Mouse (Mus musculus) splenic B cell, adult 2 months (primary cell): ENCODE measurements around the gene Eif5a2.
"Not testable (repeated sequence)": the region's sequence is repeated elsewhere in the genome, so short reads cannot be mapped to it uniquely, and the experiment has no call there.

Experiments used
- DNase-seq: peaks from one replicate; pipeline ENCODE4 v3.0.0-alpha.2; 2011; ENCODE audit warnings: low read depth, low spot score
- H3K27me3 ChIP-seq: 2 replicates; pipeline ENCODE4 v1.6.1; 2012; ENCODE audit warnings: mild to moderate bottlenecking, low read length, moderate library complexity, mixed read lengths; ENCODE audit not compliant: control insufficient read depth, poor library complexity, insufficient read depth, severe bottlenecking
- H3K36me3 ChIP-seq: 2 replicates; pipeline ENCODE4 v1.6.1; 2012; ENCODE audit warnings: mild to moderate bottlenecking, low read length, moderate library complexity, mixed read lengths; ENCODE audit not compliant: control insufficient read depth, poor library complexity, insufficient read depth, severe bottlenecking

Gene Eif5a2

DNA sequence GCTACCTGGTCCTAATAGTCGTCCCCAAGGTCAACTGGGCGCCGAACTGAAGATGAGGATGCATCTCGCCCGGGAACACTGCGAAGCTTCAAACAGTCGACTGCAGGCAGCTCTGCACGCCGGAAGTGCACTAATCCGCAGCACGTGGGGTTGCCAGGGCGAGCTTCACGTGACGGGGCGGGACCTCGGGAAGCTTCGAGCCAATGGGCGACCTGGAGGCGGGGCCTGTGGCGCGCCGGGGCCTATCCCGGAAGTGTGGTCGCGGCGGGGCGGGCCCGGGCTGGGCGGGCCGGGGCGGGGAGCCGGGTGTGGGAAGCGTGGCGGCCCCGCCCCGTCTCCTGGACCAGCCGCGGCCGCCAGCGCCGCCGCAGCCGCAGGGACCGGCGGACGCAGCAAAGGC lies at the start of gene Eif5a2:
Gene Eif5a2, plus strand, starts transcription at position 283 of the 400 bp plus-strand sequence.
- Histone ChIP-seq H3K27me3 (no peaks in the 10 kb centered on the region; the same call in 1 of the 2 replicates), H3K36me3 (no peaks in the 10 kb centered on the region)
- peak; percentile 94 for DNase-seq

DNA sequence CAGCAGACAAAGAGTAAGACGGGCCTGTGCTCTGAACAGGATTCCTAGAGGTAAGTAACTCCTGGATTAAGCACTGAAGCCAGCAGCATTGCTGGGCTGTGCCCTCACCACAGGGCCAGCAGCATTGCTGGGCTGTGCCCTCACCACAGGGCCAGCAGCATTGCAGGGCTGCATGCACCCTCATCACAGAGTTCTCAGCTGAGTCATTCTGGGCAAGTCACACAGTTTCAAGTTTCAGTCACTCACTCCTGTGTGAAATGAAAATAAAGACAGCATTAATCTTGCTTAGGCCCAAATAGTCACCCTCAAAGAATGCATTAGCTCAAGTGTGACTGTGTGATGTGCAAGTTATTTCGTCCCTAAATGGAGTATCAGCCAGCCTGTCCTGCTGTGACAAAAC lies 46.4 kb upstream of the Eif5a2 start:
- H3K27me3 ChIP-seq, result no peaks in the 10 kb centered on the region; the same call in 1 of the 2 replicates
- DNase-seq, result no peak
- no peaks in the 10 kb centered on the region for H3K36me3 ChIP-seq

DNA sequence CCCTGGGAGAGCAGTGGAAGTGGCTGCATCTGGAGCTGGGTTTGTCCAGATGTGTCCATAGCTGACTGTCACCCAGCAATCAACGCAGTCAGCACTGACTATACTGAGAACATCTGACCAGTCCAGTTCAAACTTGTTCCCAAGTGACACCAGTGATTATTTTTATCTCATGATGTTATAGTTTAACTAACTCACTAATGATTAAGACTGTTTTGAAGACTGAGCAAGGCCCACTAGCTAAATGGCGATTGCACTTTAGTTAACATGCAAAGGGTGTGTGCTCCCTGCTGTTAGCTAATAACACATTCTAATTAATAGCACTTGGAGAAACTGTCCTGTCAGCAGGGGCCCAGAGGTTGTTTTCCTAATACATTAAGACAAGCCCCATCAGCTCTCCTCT lies 44.1 kb upstream of the Eif5a2 start:
- DNase-seq, result no peak
- no peaks in the 10 kb centered on the region for H3K36me3 ChIP-seq
- no peaks in the 10 kb centered on the region; the same call in 1 of the 2 replicates for H3K27me3 ChIP-seq

DNA sequence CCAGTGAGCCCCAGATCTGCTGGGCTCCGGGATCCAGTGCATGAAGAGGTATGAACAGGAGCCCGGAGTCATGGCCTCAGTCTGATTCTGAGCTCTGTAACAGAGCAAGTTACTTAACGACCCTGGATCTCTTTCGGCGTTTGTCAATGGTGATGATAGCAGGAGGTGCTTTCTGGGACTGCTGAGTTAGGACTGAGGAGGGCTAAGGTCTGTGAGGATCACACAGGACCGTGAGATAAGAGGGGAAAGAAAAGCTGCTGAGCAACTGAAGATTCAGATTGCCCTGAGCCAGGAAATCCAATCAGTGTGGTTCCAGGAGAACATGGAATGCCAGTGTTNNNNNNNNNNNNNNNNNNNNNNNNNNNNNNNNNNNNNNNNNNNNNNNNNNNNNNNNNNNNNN lies 40.7 kb upstream of the Eif5a2 start:
- Histone ChIP-seq H3K36me3 (no peaks in the 10 kb centered on the region), H3K27me3 (no peaks in the 10 kb centered on the region)
- no peak for DNase-seq

DNA sequence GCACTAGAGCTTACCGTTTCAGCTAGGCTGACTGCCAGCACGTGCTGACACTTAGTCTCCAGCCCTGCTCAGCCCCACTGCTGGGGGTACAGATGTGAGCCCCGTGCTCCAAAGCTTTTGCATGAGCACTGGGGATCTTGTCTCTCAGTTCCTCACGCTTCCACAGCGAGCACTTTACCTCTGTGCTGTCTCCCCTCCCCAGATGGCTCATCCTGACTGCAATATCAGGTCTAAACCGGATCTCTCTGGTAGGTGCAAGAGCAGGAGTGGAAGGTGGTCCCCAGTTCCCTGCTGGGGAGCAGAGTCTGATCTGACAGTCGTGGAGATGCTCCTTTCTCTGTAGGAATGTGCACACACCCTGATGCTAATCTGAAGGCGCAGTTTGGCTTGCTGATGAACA lies 37.8 kb upstream of the Eif5a2 start:
- Histone ChIP-seq H3K27me3 (no peaks in the 10 kb centered on the region), H3K36me3 (no peaks in the 10 kb centered on the region)
- no peak for DNase-seq

DNA sequence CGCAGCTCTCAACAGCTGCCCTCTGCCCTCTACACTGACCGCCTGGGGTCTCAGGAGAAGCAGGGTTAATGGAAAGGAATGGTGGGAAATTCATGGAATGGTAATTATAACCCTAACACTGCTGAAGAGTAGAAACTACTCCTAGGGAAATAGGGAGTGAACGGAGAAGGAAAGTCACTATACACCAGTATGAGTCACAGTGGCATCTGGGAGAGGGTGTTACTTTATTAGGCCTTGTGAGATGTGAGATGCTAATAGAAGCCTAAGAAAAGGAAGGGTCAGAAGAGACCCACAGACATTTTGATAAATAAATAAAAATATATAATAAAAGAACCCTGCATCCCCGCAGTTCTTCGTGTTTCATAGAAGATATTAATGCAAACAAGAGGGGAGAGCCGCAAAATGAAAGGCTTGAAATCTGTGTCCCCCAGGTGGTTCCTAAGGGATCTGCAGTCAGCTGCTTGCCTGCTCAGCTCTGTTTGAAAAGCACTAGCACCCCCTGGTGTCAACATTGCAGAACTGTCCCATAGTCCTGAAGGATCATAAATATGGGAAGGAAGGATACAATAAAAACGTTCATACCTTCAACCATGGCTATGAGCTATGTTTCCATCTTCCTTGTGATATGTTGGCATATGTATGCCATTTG lies 35.1 kb upstream of the Eif5a2 start:
- Histone ChIP-seq H3K27me3 (no peaks in the 10 kb centered on the region), H3K36me3 (no peaks in the 10 kb centered on the region)
- peak; percentile 79 for DNase-seq

DNA sequence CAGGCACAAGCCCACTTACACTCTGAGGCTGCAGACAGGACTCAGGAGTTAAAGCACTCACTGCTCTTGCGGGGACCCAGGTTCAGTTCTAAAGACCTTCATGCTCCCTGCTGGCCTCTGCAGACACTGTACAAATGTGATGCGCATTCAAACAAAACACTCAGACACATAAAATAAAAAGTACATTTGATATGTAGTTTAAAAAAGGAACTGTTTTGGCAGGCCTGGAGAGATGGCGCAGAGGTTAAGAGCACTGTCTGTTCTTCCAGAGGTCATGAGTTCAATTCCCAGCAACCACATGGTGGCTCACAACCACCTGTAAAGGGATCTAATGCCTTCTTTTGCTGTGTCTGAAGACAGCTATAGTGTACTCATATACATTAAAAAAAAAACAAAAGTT lies 32.9 kb upstream of the Eif5a2 start:
- Histone ChIP-seq H3K27me3 (no peaks in the 10 kb centered on the region), H3K36me3 (no peaks in the 10 kb centered on the region)
- no peak for DNase-seq

DNA sequence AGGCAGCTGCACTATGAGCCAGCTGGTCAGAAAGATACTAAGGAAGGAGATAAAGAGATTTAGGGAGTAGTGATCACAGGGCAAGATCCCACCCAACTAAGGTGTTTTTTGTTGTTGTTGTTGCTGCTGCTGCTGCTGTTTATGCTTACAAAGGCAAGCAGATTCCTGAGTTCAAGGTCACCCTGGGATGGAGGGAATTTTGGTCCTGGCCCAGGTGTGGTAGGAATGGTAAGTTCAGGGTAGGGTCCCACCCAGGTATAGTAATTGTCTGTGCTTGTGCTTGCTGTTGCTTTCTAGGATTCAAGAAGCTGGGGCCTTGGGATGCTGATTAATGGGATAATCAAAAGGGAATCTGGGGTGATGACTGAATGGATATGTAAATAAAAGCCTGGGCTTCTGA lies 32.1 kb upstream of the Eif5a2 start:
- H3K36me3 ChIP-seq, result no peaks in the 10 kb centered on the region
- DNase-seq, result no peak
- no peaks in the 10 kb centered on the region for H3K27me3 ChIP-seq

DNA sequence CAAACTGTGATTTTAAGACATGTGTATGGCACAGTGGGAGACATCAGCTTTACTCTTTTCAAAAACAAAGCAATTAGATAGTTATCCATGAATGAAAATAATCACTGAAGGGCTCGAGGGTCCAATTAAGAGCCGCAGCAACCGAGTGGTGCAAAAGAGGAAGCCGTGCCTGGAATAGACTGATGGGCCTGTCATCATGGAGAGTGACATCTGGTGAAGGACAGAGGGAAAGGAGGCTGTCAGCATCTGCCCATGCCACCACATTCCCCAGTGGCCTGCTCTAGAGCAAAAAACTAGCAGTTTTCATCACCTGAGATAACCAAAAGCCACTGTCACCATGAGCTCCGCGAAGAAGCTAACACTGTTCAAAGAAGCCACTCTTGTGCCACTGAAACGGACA lies 25.6 kb upstream of the Eif5a2 start:
- no peaks in the 10 kb centered on the region for H3K36me3 ChIP-seq
- no peaks in the 10 kb centered on the region for H3K27me3 ChIP-seq
- no peak for DNase-seq

DNA sequence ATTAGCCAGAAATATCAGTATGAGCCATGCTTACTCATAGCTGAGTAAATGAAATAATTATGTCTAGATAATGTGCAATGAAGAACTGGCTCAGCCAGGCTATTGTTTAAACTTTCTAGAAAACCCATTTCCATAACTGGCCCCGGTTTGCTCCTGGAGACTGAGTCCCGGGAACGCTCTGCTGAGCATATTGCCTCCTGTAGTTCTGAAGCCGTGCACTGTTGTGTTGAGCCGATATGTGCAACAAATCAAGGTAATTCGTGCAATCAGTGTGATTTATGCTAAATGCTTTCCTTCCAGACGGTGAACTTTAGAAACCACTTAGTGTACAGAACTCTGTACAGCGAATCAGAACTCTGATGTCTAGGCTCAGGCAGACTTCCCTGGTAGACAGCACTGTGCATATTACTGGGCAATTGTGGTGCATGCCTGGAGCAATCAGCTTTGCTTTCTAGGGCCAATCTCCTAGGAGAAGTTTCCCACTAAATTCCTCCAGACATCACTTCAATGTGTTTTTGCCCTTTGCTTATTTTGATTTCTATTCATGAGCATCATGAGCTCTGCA lies 19.8 kb upstream of the Eif5a2 start:
- H3K27me3 ChIP-seq, result no peaks in the 10 kb centered on the region
- DNase-seq, result no peak

DNA sequence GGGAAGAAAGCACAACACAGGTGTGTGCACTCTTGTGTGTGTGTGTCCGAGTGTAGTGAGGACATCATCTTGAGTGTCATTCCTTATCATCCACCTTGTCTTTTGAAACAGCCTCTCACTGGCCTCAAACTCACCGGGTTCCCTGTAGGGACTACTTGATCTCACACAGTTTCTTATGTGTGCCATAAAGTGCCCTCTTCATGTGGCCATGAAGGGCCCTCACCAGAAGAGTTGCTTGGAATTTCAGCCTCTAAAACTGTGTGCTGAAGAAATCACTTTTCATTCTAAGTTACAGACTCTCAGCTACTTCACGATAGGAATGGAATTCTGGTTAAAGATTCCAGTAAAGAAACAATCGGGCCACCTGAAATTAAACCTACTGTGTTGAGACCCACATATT lies 14.1 kb upstream of the Eif5a2 start:
- Histone ChIP-seq H3K27me3 (no peaks in the 10 kb centered on the region), H3K36me3 (no peaks in the 10 kb centered on the region)
- no peak for DNase-seq

More for the DNA sequence above, 19.8 kb upstream of the Eif5a2 start:
- H3K36me3 ChIP-seq, result no peaks in the 10 kb centered on the region

DNA sequence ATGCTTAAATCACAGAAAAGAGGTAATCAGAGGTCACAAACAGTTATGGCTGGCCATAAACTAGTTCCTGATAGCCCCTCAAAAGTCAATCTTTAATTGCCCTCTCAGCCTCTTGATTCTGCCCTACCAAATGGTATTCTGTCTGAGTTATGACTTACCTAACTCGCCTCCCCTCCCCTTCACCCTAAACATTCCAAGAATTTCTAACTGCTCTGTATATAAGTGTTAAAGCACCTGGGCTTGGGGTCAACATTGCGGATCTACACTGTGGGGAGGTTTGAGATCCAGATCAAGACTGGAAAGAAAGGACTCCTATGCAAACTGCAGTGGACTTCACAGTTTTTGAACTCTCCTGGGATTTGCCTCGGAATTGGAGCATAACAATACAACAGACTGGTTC lies 12.9 kb upstream of the Eif5a2 start:
- DNase-seq, result no peak
- Histone ChIP-seq H3K36me3 (no peaks in the 10 kb centered on the region), H3K27me3 (no peaks in the 10 kb centered on the region)

DNA sequence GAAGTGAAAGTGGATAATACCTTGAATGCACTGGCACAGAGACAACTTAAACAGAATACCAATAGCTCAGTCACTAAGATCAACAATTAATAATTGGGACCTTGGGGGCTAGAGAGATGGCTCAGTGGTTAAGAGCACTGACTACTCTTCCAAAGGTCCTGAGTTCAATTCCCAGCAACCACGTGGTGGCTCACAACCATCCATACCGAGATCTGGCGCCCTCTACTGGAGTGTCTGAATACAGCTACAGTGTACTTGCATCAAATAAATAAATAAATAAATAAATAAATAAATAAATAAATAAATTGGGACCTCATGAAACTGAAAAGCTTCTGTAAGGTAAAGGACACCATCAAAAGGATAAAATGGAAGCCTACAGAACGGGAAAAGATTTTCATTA lies 8.2 kb upstream of the Eif5a2 start:
- not testable (repeated sequence) for H3K27me3 ChIP-seq, H3K36me3 ChIP-seq
- DNase-seq, result peak; percentile 16

DNA sequence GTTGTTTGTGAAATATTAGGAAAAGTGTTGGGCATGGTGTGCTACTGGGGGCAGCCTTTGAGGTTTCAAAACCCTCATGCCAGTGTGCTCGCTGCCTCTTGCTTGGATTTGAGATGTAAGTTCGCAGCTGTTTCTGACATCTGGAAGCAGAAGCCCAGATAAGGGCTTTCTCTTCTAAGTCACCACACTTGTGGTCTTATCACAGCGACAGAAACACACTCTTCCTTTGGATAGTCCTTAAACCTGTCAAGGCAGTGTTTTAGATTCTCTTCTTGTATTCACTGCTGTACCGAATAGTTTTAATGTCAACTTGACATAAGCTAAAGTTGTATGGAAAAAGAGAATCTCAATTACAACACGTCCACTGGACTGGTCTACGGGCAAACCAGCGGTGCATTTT lies 5.7 kb upstream of the Eif5a2 start:
- no peak for DNase-seq
- Histone ChIP-seq H3K36me3 (no peaks in the 10 kb centered on the region), H3K27me3 (no peaks in the 10 kb centered on the region)

DNA sequence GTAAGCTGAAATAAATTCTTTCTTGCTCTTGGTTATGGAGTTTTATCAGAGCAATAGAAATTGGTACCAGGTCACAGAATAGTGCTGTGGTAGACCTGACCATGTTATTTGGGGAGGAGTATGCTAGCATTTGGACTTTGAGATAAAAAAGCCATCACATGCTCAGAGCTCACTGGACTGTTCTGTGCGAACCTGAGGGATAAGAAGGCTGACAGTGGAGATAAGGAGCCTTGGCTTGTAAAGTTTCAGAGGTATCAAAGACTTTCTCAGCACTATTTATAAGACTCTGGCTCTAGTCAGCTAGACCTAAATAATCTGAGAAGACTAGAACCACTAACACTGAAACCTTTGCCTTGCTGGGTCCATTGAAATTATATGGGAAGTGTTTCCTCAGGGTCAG lies 5.1 kb upstream of the Eif5a2 start:
- DNase-seq, result no peak
- H3K36me3 ChIP-seq, result no peaks in the 10 kb centered on the region
- H3K27me3 ChIP-seq, result no peaks in the 10 kb centered on the region

DNA sequence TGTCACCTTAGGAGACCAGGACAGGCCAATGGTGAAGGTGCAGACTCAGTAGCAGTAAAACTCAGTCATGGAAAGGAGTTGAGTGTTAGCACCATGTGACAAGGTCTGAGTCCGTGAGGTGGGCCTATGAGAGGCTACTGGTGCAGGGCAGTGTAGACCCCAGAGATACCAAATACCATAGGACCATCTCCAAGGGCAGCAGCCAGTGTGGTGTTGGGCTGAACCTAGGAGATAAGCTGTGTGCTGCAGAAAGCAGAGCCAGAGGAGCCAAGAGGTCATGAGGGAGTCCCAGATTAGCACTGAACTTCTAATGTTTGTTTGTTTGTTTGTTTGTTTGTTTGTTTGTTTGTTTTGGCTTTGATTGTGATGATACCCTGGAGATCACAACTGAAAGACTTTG lies 4.6 kb upstream of the Eif5a2 start:
- H3K27me3 ChIP-seq, result no peaks in the 10 kb centered on the region; the same call in 1 of the 2 replicates
- H3K36me3 ChIP-seq, result no peaks in the 10 kb centered on the region
- no peak for DNase-seq
